Mouse (Mus musculus) ES-E14 (cell line): ENCODE measurements around the gene Ttll10.

Experiments
- CHD2 ChIP-seq: IDR thresholded peaks from 2 replicates; pipeline ENCODE4 v1.6.1; 2014; ENCODE audit warnings: mild to moderate bottlenecking, low read depth, low read length, inconsistent platforms
- HCFC1 ChIP-seq: IDR thresholded peaks from 2 replicates; pipeline ENCODE4 v1.6.1; 2012; ENCODE audit warnings: low read length, inconsistent platforms, borderline replicate concordance; ENCODE audit not compliant: insufficient read depth
- MAFK ChIP-seq: IDR thresholded peaks from 2 replicates; pipeline ENCODE4 v1.6.1; 2014; ENCODE audit warnings: mild to moderate bottlenecking, low read depth, low read length, inconsistent platforms; ENCODE audit not compliant: insufficient read depth
- ZC3H11A ChIP-seq: IDR thresholded peaks from 2 replicates; pipeline ENCODE4 v1.6.1; 2012; ENCODE audit warnings: low read depth, mild to moderate bottlenecking, inconsistent platforms, low read length, borderline replicate concordance
- ZNF384 ChIP-seq: IDR thresholded peaks from 2 replicates; pipeline ENCODE4 v1.6.1; 2012; ENCODE audit warnings: low read depth, low read length, inconsistent platforms

GRCm38 (mm10) chr4:156091236-156091635 is 32.0 kb upstream of the Ttll10 start:
- no peak for TF ChIP-seq ZC3H11A
- no peak for TF ChIP-seq CHD2
- TF ChIP-seq HCFC1, result no peak
- TF ChIP-seq MAFK, result no peak
- TF ChIP-seq ZNF384, result no peak
